Mouse (Mus musculus) liver, postnatal 0 days (tissue): Measurements from ENCODE around the gene Stra8. TPM values are rescaled to one million over a fixed set of nuclear protein-coding genes. Genes with fewer than 3 reads are reported as not detected.

Experiments used
- ATAC-seq: fragments of 200-750 bp; cut with Nextera tagmentation; 2 replicates; pipeline ENCODE4 v1.8.0; 2017; ENCODE audit warnings: mild to moderate bottlenecking, moderate library complexity
- DNase-seq: peaks from one replicate; pipeline ENCODE4 v3.0.0-alpha.2; 2016
- H3K27ac ChIP-seq: fragments of 300-500 bp; sonication (generic); 2 replicates; pipeline ENCODE4 v1.5.1; 2014; ENCODE audit warnings: antibody characterized with exemption, moderate library complexity, mild to moderate bottlenecking, low read depth
- H3K27me3 ChIP-seq: fragments of 300-500 bp; sonication (generic); 2 replicates; pipeline ENCODE4 v1.6.1; 2014; ENCODE audit warnings: low read length, control low read depth, mixed read lengths; ENCODE audit not compliant: insufficient read depth
- H3K36me3 ChIP-seq: fragments of 300-500 bp; sonication (generic); replicated peaks from 2 replicates; pipeline ENCODE4 v1.6.1; 2014; ENCODE audit warnings: mild to moderate bottlenecking, control low read depth, low read length, moderate library complexity, mixed read lengths; ENCODE audit not compliant: insufficient read depth
- H3K4me1 ChIP-seq: fragments of 300-500 bp; sonication (generic); 2 replicates; pipeline ENCODE4 v1.6.1; 2014; ENCODE audit warnings: antibody characterized with exemption, mild to moderate bottlenecking, control low read depth; ENCODE audit not compliant: insufficient read depth
- H3K4me2 ChIP-seq: fragments of 300-500 bp; sonication (generic); 2 replicates; pipeline ENCODE4 v1.6.1; 2014; ENCODE audit warnings: low read depth, mild to moderate bottlenecking, low read length, moderate library complexity, mixed read lengths
- H3K4me3 ChIP-seq: fragments of 300-500 bp; sonication (generic); 2 replicates; pipeline ENCODE4 v1.5.1; 2014; ENCODE audit warnings: low read depth, low read length
- H3K9ac ChIP-seq: fragments of 300-500 bp; sonication (generic); replicated peaks from 2 replicates; pipeline ENCODE4 v1.6.1; 2014; ENCODE audit warnings: mild to moderate bottlenecking, moderate library complexity
- H3K9me3 ChIP-seq: fragments of 300-500 bp; sonication (generic); 2 replicates; pipeline ENCODE4 v1.6.1; 2016; ENCODE audit warnings: mild to moderate bottlenecking, control low read depth, low read length, mixed read lengths
- CTCF ChIP-seq: sonication (generic); IDR thresholded peaks from 2 replicates; pipeline ENCODE4 v1.5.1; 2016; ENCODE audit warnings: antibody characterized with exemption, low read depth
- EP300 ChIP-seq: IDR thresholded peaks from 2 replicates; pipeline ENCODE4 v1.6.1; 2016; ENCODE audit warnings: antibody characterized with exemption, low read depth, mild to moderate bottlenecking
- WGBS: fragments of 180-500 bp; shearing (Covaris S2); extraction: QIAGEN DNeasy Blood & Tissue Kit; methylation state at CpG from one replicate; pipeline ENCODE4 v1.1.7; 2014; ENCODE audit not compliant: insufficient replicate concordance; 5-methylcytosine and 5-hydroxymethylcytosine counted together
- polyA plus RNA-seq: library from polyadenylated mRNA; unstranded; fragments of >200 nt; fragmentation: Nextera tagmentation; extraction: Ambion mirVana; gene quantifications from 2 replicates; pipeline ENCODE4 v1.2.1, GENCODE M21; 2015

Stra8 gene
- polyA plus RNA-seq, 1 experiment from 2014 or later = not detected

GRCm38 (mm10) chr6:34900990-34901389 lies 19.0 kb upstream of the Stra8 start:
- DNase-seq (no peak), ATAC-seq (no peak)
- Histone ChIP-seq H3K27me3 (no peaks in the 10 kb centered on the region), H3K4me2 (no peak overlapping the region), H3K36me3 (peaks cover 57% of the 10 kb centered on the region), H3K4me1 (peaks cover 23% of the 10 kb centered on the region), H3K9me3 (no peaks in the 10 kb centered on the region), H3K9ac (no peak overlapping the region), H3K27ac (no peak overlapping the region), H3K4me3 (no peak overlapping the region)
- TF ChIP-seq CTCF = no peak
- TF ChIP-seq EP300 = no peak
- WGBS = 83% methylated on average over 2 of the region's 2 CpGs

GRCm38 (mm10) chr6:34901911-34902444 lies 18.0 kb upstream of the Stra8 start:
- Histone ChIP-seq H3K4me2 (0 out of 2 replicates have a peak overlapping the region, but pooled peaks have one; percentile 26), H3K27ac (no peak overlapping the region; the same call in 1 of the 2 replicates), H3K4me1 (peaks cover 31% of the 10 kb centered on the region), H3K9me3 (no peaks in the 10 kb centered on the region), H3K27me3 (no peaks in the 10 kb centered on the region), H3K9ac (no peak overlapping the region), H3K4me3 (no peak overlapping the region), H3K36me3 (peaks cover 57% of the 10 kb centered on the region)
- DNase-seq = no peak
- WGBS = 46% methylated on average over 9 of the region's 9 CpGs
- ATAC-seq = peak; percentile 28; the same call in 1 of the 2 replicates
- no peak for TF ChIP-seq CTCF
- no peak for TF ChIP-seq EP300

- no peak for DNase-seq
- Histone ChIP-seq H3K4me1 (peaks cover 37% of the 10 kb centered on the region), H3K27me3 (no peaks in the 10 kb centered on the region), H3K4me2 (0 out of 2 replicates have a peak overlapping the region, but pooled peaks have one; percentile 8), H3K9ac (no peak overlapping the region), H3K9me3 (no peaks in the 10 kb centered on the region), H3K36me3 (peaks cover 59% of the 10 kb centered on the region), H3K27ac (0 out of 2 replicates have a peak overlapping the region, but pooled peaks have one; percentile 16), H3K4me3 (no peak overlapping the region)
- no peak for TF ChIP-seq EP300
- no peak for TF ChIP-seq CTCF
- WGBS = 79% methylated on average over 7 of the region's 7 CpGs
- ATAC-seq = no peak
These were observed 17.4 kb upstream of the Stra8 start for GRCm38 (mm10) chr6:34902578-34902977.

- TF ChIP-seq EP300 (no peak), CTCF (no peak)
- Histone ChIP-seq H3K9me3 (no peaks in the 10 kb centered on the region), H3K4me1 (peaks cover 44% of the 10 kb centered on the region), H3K9ac (no peak overlapping the region), H3K27me3 (no peaks in the 10 kb centered on the region), H3K36me3 (peaks cover 59% of the 10 kb centered on the region), H3K4me2 (no peak overlapping the region), H3K27ac (no peak overlapping the region), H3K4me3 (no peak overlapping the region)
- no peak for ATAC-seq
- 77% methylated on average over 5 of the region's 5 CpGs for WGBS
- no peak for DNase-seq
These were observed 16.5 kb upstream of the Stra8 start for GRCm38 (mm10) chr6:34903441-34903840.

GRCm38 (mm10) chr6:34903851-34904250 lies 16.1 kb upstream of the Stra8 start:
- H3K27ac ChIP-seq = no peak overlapping the region
- 92% methylated on average over 10 of the region's 10 CpGs for WGBS
- ATAC-seq (no peak), DNase-seq (no peak)
- H3K27me3 ChIP-seq = no peaks in the 10 kb centered on the region
- TF ChIP-seq CTCF (no peak), EP300 (no peak)
- H3K4me2 ChIP-seq = no peak overlapping the region
- H3K4me1 ChIP-seq = peaks cover 48% of the 10 kb centered on the region
- H3K36me3 ChIP-seq = peaks cover 61% of the 10 kb centered on the region
- no peak overlapping the region for H3K4me3 ChIP-seq
- H3K9me3 ChIP-seq = no peaks in the 10 kb centered on the region
- no peak overlapping the region for H3K9ac ChIP-seq

GRCm38 (mm10) chr6:34904361-34904760 lies 15.6 kb upstream of the Stra8 start:
- WGBS = 83% methylated on average over 6 of the region's 6 CpGs
- no peak for ATAC-seq
- Histone ChIP-seq H3K4me3 (no peak overlapping the region), H3K9ac (no peak overlapping the region), H3K36me3 (peaks cover 64% of the 10 kb centered on the region), H3K27me3 (no peaks in the 10 kb centered on the region), H3K4me2 (no peak overlapping the region), H3K9me3 (no peaks in the 10 kb centered on the region), H3K27ac (no peak overlapping the region), H3K4me1 (peaks cover 47% of the 10 kb centered on the region)
- no peak for DNase-seq
- TF ChIP-seq EP300 (no peak), CTCF (no peak)

GRCm38 (mm10) chr6:34906125-34906524 lies 13.8 kb upstream of the Stra8 start:
- WGBS = 72% methylated on average over 2 of the region's 2 CpGs
- Histone ChIP-seq H3K27me3 (no peaks in the 10 kb centered on the region), H3K9me3 (no peaks in the 10 kb centered on the region), H3K4me1 (peaks cover 48% of the 10 kb centered on the region), H3K36me3 (peaks cover 62% of the 10 kb centered on the region), H3K4me3 (no peak overlapping the region), H3K27ac (no peak overlapping the region), H3K4me2 (no peak overlapping the region), H3K9ac (no peak overlapping the region)
- DNase-seq (no peak), ATAC-seq (no peak)
- peak; percentile 46 for TF ChIP-seq CTCF
- TF ChIP-seq EP300 = no peak
